Mouse (Mus musculus) MEL (cell line): ENCODE results near the gene Tep1. TPM values are rescaled to one million over a fixed set of nuclear protein-coding genes. Genes with fewer than 3 reads are reported as not detected.

ENCODE experiments used
- DNase-seq: peaks from one replicate; pipeline ENCODE4 v3.0.0; 2011; ENCODE audit warnings: low read depth, low spot score
- H3K27ac ChIP-seq: 2 replicates; pipeline ENCODE4 v1.5.1; 2012; ENCODE audit warnings: low read depth, mild to moderate bottlenecking, control low read depth, low read length, moderate library complexity; ENCODE audit not compliant: control insufficient read depth
- H3K27me3 ChIP-seq, 2 experiments: fragments of 150-350 bp in 1 of 2; sonication (generic) in 1 of 2; 2 replicates each; pipeline ENCODE4 v1.6.1; 2012; ENCODE audit warnings: low read length in 2 of 2, mild to moderate bottlenecking in 2 of 2, improper control_type of control experiment in 1 of 2, moderate library complexity in 1 of 2; ENCODE audit not compliant: insufficient read depth in 2 of 2, control insufficient read depth in 1 of 2
- H3K36me3 ChIP-seq, 2 experiments: 2 replicates each; pipeline ENCODE4 v1.6.1; 2012 to 2014; ENCODE audit warnings: low read length in 2 of 2, improper control_type of control experiment in 1 of 2, inconsistent platforms in 1 of 2, mild to moderate bottlenecking in 1 of 2; ENCODE audit not compliant: insufficient read depth in 2 of 2, control insufficient read depth in 1 of 2
- H3K4me1 ChIP-seq, 2 experiments: fragments of 150-350 bp in 1 of 2; sonication (generic) in 1 of 2; 2 replicates each; pipeline ENCODE4 v1.6.1; 2012; ENCODE audit warnings: low read length in 2 of 2, improper control_type of control experiment in 1 of 2, mild to moderate bottlenecking in 1 of 2; ENCODE audit not compliant: insufficient read depth in 2 of 2, control insufficient read depth in 1 of 2
- H3K4me3 ChIP-seq, 2 experiments: fragments of 150-350 bp in 1 of 2; sonication (generic) in 1 of 2; 2 replicates each; pipeline ENCODE4 v1.5.1; 2012; ENCODE audit warnings: low read depth in 2 of 2, low read length in 2 of 2, mild to moderate bottlenecking in 2 of 2, moderate library complexity in 2 of 2, control low read depth in 1 of 2, improper control_type of control experiment in 1 of 2; ENCODE audit not compliant: control insufficient read depth in 1 of 2, insufficient read depth in 1 of 2
- H3K79me2 ChIP-seq: 2 replicates; pipeline ENCODE4 v1.6.1; 2012; ENCODE audit warnings: mild to moderate bottlenecking, low read length, moderate library complexity; ENCODE audit not compliant: control insufficient read depth, poor library complexity, insufficient read depth
- H3K9ac ChIP-seq: 2 replicates; pipeline ENCODE4 v1.6.1; 2012; ENCODE audit warnings: low read depth, mild to moderate bottlenecking, control low read depth, low read length, moderate library complexity; ENCODE audit not compliant: control insufficient read depth, poor library complexity, severe bottlenecking
- H3K9me3 ChIP-seq: fragments of 150-350 bp; sonication (generic); replicated peaks from 2 replicates; pipeline ENCODE4 v1.6.1; 2012; ENCODE audit warnings: mild to moderate bottlenecking, low read length, improper control_type of control experiment, moderate library complexity; ENCODE audit not compliant: insufficient read depth
- BHLHE40 ChIP-seq: IDR thresholded peaks from 2 replicates; pipeline ENCODE4 v1.6.1; 2012; ENCODE audit warnings: low read depth, mild to moderate bottlenecking, inconsistent platforms, low read length, improper control_type of control experiment, borderline replicate concordance
- CHD1 ChIP-seq: IDR thresholded peaks from 2 replicates; pipeline ENCODE4 v1.6.1; 2012; ENCODE audit warnings: low read depth, mild to moderate bottlenecking, inconsistent platforms, low read length, improper control_type of control experiment
- CHD2 ChIP-seq: IDR thresholded peaks from 2 replicates; pipeline ENCODE4 v1.6.1; 2011; ENCODE audit warnings: low read length, improper control_type of control experiment
- CTCF ChIP-seq, 3 experiments: IDR thresholded peaks in 2 of 3; conservative IDR thresholded peaks in 1 of 3; 2 replicates each; pipeline ENCODE4 v1.5.1; 2011 to 2012; ENCODE audit warnings: low read length in 3 of 3, low read depth in 2 of 3, mild to moderate bottlenecking in 2 of 3, improper control_type of control experiment in 1 of 3, inconsistent platforms in 1 of 3, mixed read lengths in 1 of 3, moderate library complexity in 1 of 3; ENCODE audit not compliant: control insufficient read depth in 1 of 3, insufficient read depth in 1 of 3, poor library complexity in 1 of 3, severe bottlenecking in 1 of 3
- ELF1 ChIP-seq: IDR thresholded peaks from 2 replicates; pipeline ENCODE4 v1.6.1; 2014; ENCODE audit warnings: low read depth, mild to moderate bottlenecking, inconsistent platforms, low read length, improper control_type of control experiment, moderate library complexity
- EP300 ChIP-seq, 2 experiments: IDR thresholded peaks; 2 replicates each; pipeline ENCODE4 v1.6.1; 2011; ENCODE audit warnings: improper control_type of control experiment in 2 of 2, low read length in 2 of 2, low read depth in 1 of 2, mild to moderate bottlenecking in 1 of 2
- JUND ChIP-seq: IDR thresholded peaks from 2 replicates; pipeline ENCODE4 v1.6.1; 2011; ENCODE audit warnings: low read depth, mild to moderate bottlenecking, improper control_type of control experiment, low read length
- KAT2A ChIP-seq: conservative IDR thresholded peaks from 2 replicates; pipeline ENCODE4 v1.6.1; 2012; ENCODE audit warnings: low read depth, low read length, improper control_type of control experiment, inconsistent platforms
- MAX ChIP-seq: IDR thresholded peaks from 2 replicates; pipeline ENCODE4 v1.6.1; 2011; ENCODE audit warnings: low read length, improper control_type of control experiment
- MAZ ChIP-seq: IDR thresholded peaks from 2 replicates; pipeline ENCODE4 v1.6.1; 2012; ENCODE audit warnings: low read depth, mild to moderate bottlenecking, inconsistent platforms, low read length, improper control_type of control experiment
- MEF2A ChIP-seq: IDR thresholded peaks from 2 replicates; pipeline ENCODE4 v1.6.1; 2014; ENCODE audit warnings: low read depth, mild to moderate bottlenecking, inconsistent platforms, low read length, improper control_type of control experiment; ENCODE audit not compliant: poor library complexity, insufficient replicate concordance, severe bottlenecking; ENCODE audit errors: extremely low read depth
- MXI1 ChIP-seq: IDR thresholded peaks from 2 replicates; pipeline ENCODE4 v1.6.1; 2011; ENCODE audit warnings: mild to moderate bottlenecking, low read depth, low read length, improper control_type of control experiment
- MYB ChIP-seq: IDR thresholded peaks from 2 replicates; pipeline ENCODE4 v1.6.1; 2011; ENCODE audit warnings: mild to moderate bottlenecking, low read depth, low read length, improper control_type of control experiment
- MYC ChIP-seq: IDR thresholded peaks from 2 replicates; pipeline ENCODE4 v1.6.1; 2011; ENCODE audit warnings: low read depth, mild to moderate bottlenecking, low read length, improper control_type of control experiment, moderate library complexity
- NELFE ChIP-seq: IDR thresholded peaks from 2 replicates; pipeline ENCODE4 v1.6.1; 2011; ENCODE audit warnings: low read depth, low read length, improper control_type of control experiment
- NRF1 ChIP-seq: IDR thresholded peaks from 2 replicates; pipeline ENCODE4 v1.6.1; 2014; ENCODE audit warnings: low read depth, mild to moderate bottlenecking, inconsistent platforms, low read length, improper control_type of control experiment, moderate library complexity; ENCODE audit not compliant: poor library complexity, insufficient read depth, severe bottlenecking
- POLR2A ChIP-seq, 2 experiments: IDR thresholded peaks; 2 replicates each; pipeline ENCODE4 v1.6.1; 2011 to 2012; ENCODE audit warnings: low read length in 2 of 2, mild to moderate bottlenecking in 2 of 2, control low read depth in 1 of 2, improper control_type of control experiment in 1 of 2, low read depth in 1 of 2, moderate library complexity in 1 of 2; ENCODE audit not compliant: control insufficient read depth in 1 of 2, insufficient read depth in 1 of 2, poor library complexity in 1 of 2
- POLR2AphosphoS2 ChIP-seq: IDR thresholded peaks from 2 replicates; pipeline ENCODE4 v1.6.1; 2011; ENCODE audit warnings: low read length, improper control_type of control experiment
- RAD21 ChIP-seq: IDR thresholded peaks from 2 replicates; pipeline ENCODE4 v1.6.1; 2011; ENCODE audit warnings: mild to moderate bottlenecking, low read depth, low read length, improper control_type of control experiment
- RCOR1 ChIP-seq: IDR thresholded peaks from 2 replicates; pipeline ENCODE4 v1.6.1; 2012; ENCODE audit warnings: low read depth, mild to moderate bottlenecking, inconsistent platforms, low read length, improper control_type of control experiment
- SIN3A ChIP-seq: IDR thresholded peaks from 2 replicates; pipeline ENCODE4 v1.6.1; 2012; ENCODE audit warnings: low read length, improper control_type of control experiment, inconsistent platforms
- TAL1 ChIP-seq: IDR thresholded peaks from 2 replicates; pipeline ENCODE4 v1.6.1; 2012; ENCODE audit warnings: mild to moderate bottlenecking, inconsistent platforms, low read length, moderate library complexity, mixed read lengths
- TBP ChIP-seq: IDR thresholded peaks from 2 replicates; pipeline ENCODE4 v1.8.0; 2011; ENCODE audit warnings: low read depth, low read length, improper control_type of control experiment
- TCF12 ChIP-seq: IDR thresholded peaks from 2 replicates; pipeline ENCODE4 v1.6.1; 2014; ENCODE audit warnings: low read depth, mild to moderate bottlenecking, inconsistent platforms, low read length, improper control_type of control experiment, moderate library complexity
- UBTF ChIP-seq: IDR thresholded peaks from 2 replicates; pipeline ENCODE4 v1.6.1; 2012; ENCODE audit warnings: low read depth, mild to moderate bottlenecking, inconsistent platforms, low read length, improper control_type of control experiment, moderate library complexity, borderline replicate concordance; ENCODE audit not compliant: insufficient read depth
- USF1 ChIP-seq: IDR thresholded peaks from 2 replicates; pipeline ENCODE4 v1.6.1; 2014; ENCODE audit warnings: low read depth, mild to moderate bottlenecking, inconsistent platforms, low read length, improper control_type of control experiment, moderate library complexity
- ZC3H11A ChIP-seq: IDR thresholded peaks from 2 replicates; pipeline ENCODE4 v1.6.1; 2012; ENCODE audit warnings: low read depth, mild to moderate bottlenecking, inconsistent platforms, low read length, improper control_type of control experiment
- polyA plus RNA-seq, 2 experiments: library from polyadenylated mRNA; stranded (reverse) in 1 of 2; unstranded in 1 of 2; fragments of >175 nt in 1 of 2; fragments of >200 nt in 1 of 2; gene quantifications; 2 replicates each; pipeline versions ENCODE4 v1.2.1 to v1.2.4; 2012; ENCODE audit warnings: low replicate concordance in 2 of 2, low read depth in 1 of 2; ENCODE audit not compliant: insufficient read length in 2 of 2, insufficient read depth in 1 of 2, missing spikeins in 1 of 2
- total RNA-seq: library from RNA; depleted of rRNA; stranded (reverse); fragments of 300-350 nt; gene quantifications from 2 replicates; pipeline ENCODE4 v1.2.3, GENCODE M21; 2012

The Tep1 gene
- total and polyA plus RNA-seq, 3 experiments: 13.7 to 36.8 TPM; not detected in 1

GRCm38 (mm10) chr14:50804683-50805082 lies 65.7 kb downstream of the Tep1 start:
- peaks cover 12 to 20% of the 10 kb centered on the region in 2 experiments; a peak in 3 of 4 replicates for H3K36me3 ChIP-seq
- peak overlapping the region; percentile 58 for H3K27ac ChIP-seq
- peak; percentile 56 for DNase-seq
- peak overlapping the region; percentile 86 to 97 for H3K4me3 ChIP-seq
- no peaks in the 10 kb centered on the region for H3K9me3 ChIP-seq
- peaks cover 0 to 9% of the 10 kb centered on the region in 2 experiments; a peak in 1 of 4 replicates for H3K4me1 ChIP-seq
- no peaks in the 10 kb centered on the region for H3K27me3 ChIP-seq
- peaks cover 59% of the 10 kb centered on the region for H3K79me2 ChIP-seq
- H3K9ac ChIP-seq: peak overlapping the region; percentile 97
- 0 out of 2 replicates have a peak, but pooled peaks have one; percentile 14 for TF ChIP-seq TBP
- TF ChIP-seq POLR2A (IDR thresholded peaks at IDR 0.05; ENCODE audit: control insufficient read depth in 1 of 2, insufficient read depth in 1 of 2, low read depth in 1 of 2, low read length in 2 of 2, poor library complexity in 1 of 2): peak in 1 of 2 experiments; percentile 55; a peak in 1 of 4 replicates
- no peak for TF ChIP-seq RAD21

GRCm38 (mm10) chr14:50802843-50803562 lies 67.4 kb downstream of the Tep1 start:
- Histone ChIP-seq H3K27ac (peak overlapping the region; percentile 58), H3K79me2 (peaks cover 55% of the 10 kb centered on the region), H3K9me3 (no peaks in the 10 kb centered on the region), H3K36me3 (peaks cover 14 to 29% of the 10 kb centered on the region in 2 experiments), H3K4me3 (peak overlapping the region; percentile 86 to 97), H3K4me1 (peaks cover 0 to 12% of the 10 kb centered on the region in 2 experiments; a peak in 2 of 4 replicates), H3K27me3 (no peaks in the 10 kb centered on the region), H3K9ac (peak overlapping the region; percentile 97)
- TF ChIP-seq POLR2AphosphoS2 (no peak), CHD1 (no peak), MYC (no peak), MAX (no peak), ZC3H11A (no peak), UBTF (no peak), MAZ (no peak), BHLHE40 (no peak), TBP (peak; percentile 61; the same call in 1 of the 2 replicates), ELF1 (no peak), JUND (no peak), TCF12 (no peak), NRF1 (no peak), POLR2A (IDR thresholded peaks at IDR 0.05; ENCODE audit: control insufficient read depth in 1 of 2, insufficient read depth in 1 of 2, low read depth in 1 of 2, low read length in 2 of 2, poor library complexity in 1 of 2) (peak in 1 of 2 experiments; percentile 14; a peak in 1 of 4 replicates), EP300 (IDR thresholded peaks at IDR 0.05; ENCODE audit: low read depth in 1 of 2, low read length in 2 of 2) (no peak), MEF2A (no peak), MYB (no peak), USF1 (no peak), NELFE (no peak), RCOR1 (no peak), KAT2A (no peak), SIN3A (no peak), MXI1 (no peak), TAL1 (no peak), CHD2 (no peak), CTCF (IDR thresholded peaks at IDR 0.05 in 2 of 3, conservative IDR thresholded peaks at IDR 0.05 in 1 of 3; ENCODE audit: control insufficient read depth in 1 of 3, insufficient read depth in 1 of 3, low read depth in 2 of 3, low read length in 3 of 3, poor library complexity in 1 of 3, severe bottlenecking in 1 of 3) (peak in 2 of 3 experiments; percentile 38 to 53; a peak in 3 of 6 replicates)
- DNase-seq: peak; percentile 79
